Mouse (Mus musculus): ENCODE measurements at regions not wholly inside any gene's neighbourhood (a gene's known extent, or its start where the extent isn't known, plus 50 kb on each side); places are given as distances from the start of the nearest gene placed in this dataset.
A peak's percentile ranks its signal among the peaks of the same experiment; 100 is the strongest.

DNA sequence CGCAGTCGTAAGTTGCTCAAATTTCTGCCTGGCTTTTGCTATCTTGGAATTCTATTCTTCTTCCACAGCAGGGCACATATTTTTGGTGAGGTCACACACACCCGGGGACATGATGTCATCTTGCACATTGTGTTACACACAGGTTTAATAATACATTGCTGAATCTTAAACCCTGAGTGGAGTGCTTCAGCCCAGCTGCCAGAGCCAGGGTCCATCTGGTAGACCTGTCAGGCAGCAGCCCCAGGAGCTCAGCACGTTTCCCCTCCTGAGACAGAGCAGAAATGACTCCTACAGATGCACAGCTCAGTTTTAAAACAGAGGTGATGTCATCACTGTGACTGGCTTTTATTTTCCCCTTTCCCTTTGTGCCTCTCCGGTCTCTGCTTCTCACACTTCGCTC, 280.4 kb downstream of the Tgfb2 start:
- no peaks in the 10 kb centered on the region for H3K4me1 ChIP-seq (replicated peaks)
- no peak for ATAC-seq
- no peak overlapping the region for H3K4me2 ChIP-seq (replicated peaks)
- no peaks in the 10 kb centered on the region for H3K36me3 ChIP-seq
- H3K9ac ChIP-seq (replicated peaks), result no peak overlapping the region
- H3K27ac ChIP-seq, result no peak overlapping the region
- 83% methylated on average over 6 of the region's 6 CpGs for WGBS
- no peak overlapping the region for H3K4me3 ChIP-seq (replicated peaks)
- no peaks in the 10 kb centered on the region for H3K9me3 ChIP-seq
- H3K27me3 ChIP-seq, result no peaks in the 10 kb centered on the region

GRCm38 (mm10) chr1:186424084-186424483, 281.7 kb downstream of the Tgfb2 start:
- 86% methylated on average over 5 of the region's 5 CpGs for WGBS
- H3K4me3 ChIP-seq (replicated peaks), result no peak overlapping the region
- H3K4me2 ChIP-seq (replicated peaks), result no peak overlapping the region
- no peaks in the 10 kb centered on the region for H3K9me3 ChIP-seq
- no peak overlapping the region for H3K27ac ChIP-seq
- H3K9ac ChIP-seq (replicated peaks), result no peak overlapping the region
- no peaks in the 10 kb centered on the region for H3K36me3 ChIP-seq
- H3K4me1 ChIP-seq (replicated peaks), result no peaks in the 10 kb centered on the region
- ATAC-seq, result no peak
- H3K27me3 ChIP-seq, result no peaks in the 10 kb centered on the region

GRCm38 (mm10) chr1:186417101-186417500, 288.7 kb downstream of the Tgfb2 start:
- H3K9me3 ChIP-seq, result no peaks in the 10 kb centered on the region
- H3K4me2 ChIP-seq (replicated peaks), result no peak overlapping the region
- no peak overlapping the region for H3K4me3 ChIP-seq (replicated peaks)
- H3K9ac ChIP-seq (replicated peaks), result no peak overlapping the region
- H3K27ac ChIP-seq, result no peak overlapping the region
- no peak for ATAC-seq
- no peaks in the 10 kb centered on the region for H3K27me3 ChIP-seq
- WGBS, result 65% methylated on average over 1 of the region's 1 CpGs
- H3K36me3 ChIP-seq, result no peaks in the 10 kb centered on the region
- no peaks in the 10 kb centered on the region for H3K4me1 ChIP-seq (replicated peaks)

DNA sequence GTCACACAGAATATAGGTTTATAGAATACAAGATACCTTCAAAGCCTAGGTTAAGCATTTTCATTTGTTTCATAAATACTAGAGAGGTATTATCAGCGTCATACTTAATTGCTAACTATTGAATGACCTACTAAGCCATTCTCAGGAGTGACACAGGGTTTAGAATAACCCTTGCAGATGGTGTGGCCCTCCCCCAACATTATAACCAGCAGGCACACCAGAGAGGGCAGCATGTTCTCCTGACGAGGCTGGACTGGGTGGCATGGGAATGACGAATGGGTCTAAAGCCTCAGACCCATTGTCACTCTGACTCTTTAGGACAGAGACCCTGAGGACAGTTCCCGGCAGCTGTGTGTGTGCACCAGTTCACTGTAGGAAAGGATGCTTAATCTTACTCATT, 290.5 kb downstream of the Tgfb2 start:
- H3K4me2 ChIP-seq (replicated peaks), result no peak overlapping the region
- H3K4me1 ChIP-seq (replicated peaks), result peaks cover under 1% of the 10 kb centered on the region; the same call in 1 of the 2 replicates
- WGBS, result 87% methylated on average over 4 of the region's 4 CpGs
- no peak overlapping the region for H3K4me3 ChIP-seq (replicated peaks)
- no peaks in the 10 kb centered on the region for H3K9me3 ChIP-seq
- no peak for ATAC-seq
- no peak overlapping the region for H3K9ac ChIP-seq (replicated peaks)
- H3K27ac ChIP-seq, result no peak overlapping the region
- no peaks in the 10 kb centered on the region for H3K36me3 ChIP-seq
- peaks cover under 1% of the 10 kb centered on the region; the same call in 1 of the 2 replicates for H3K27me3 ChIP-seq

DNA sequence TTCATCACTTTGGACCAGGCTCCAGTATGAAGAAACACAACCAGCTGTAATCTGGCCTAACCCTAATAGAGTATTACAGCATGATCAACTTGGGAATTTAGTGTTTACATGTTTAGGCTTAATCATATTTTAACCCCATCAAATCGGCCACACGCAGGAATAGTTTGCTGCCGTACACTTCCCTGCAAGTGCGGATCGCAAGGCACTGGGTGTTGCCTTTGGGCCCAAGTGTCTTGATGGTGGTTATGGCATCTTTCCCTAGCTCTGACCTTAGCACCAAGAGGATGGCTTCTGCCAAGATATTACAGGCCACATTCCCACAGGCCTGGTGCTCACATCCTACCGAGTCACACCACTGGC, 291.9 kb downstream of the Tgfb2 start:
- Histone ChIP-seq H3K9ac (replicated peaks) (no peak overlapping the region), H3K27me3 (peaks cover 3% of the 10 kb centered on the region; the same call in 1 of the 2 replicates), H3K4me3 (replicated peaks) (no peak overlapping the region), H3K27ac (no peak overlapping the region), H3K9me3 (no peaks in the 10 kb centered on the region), H3K4me1 (replicated peaks) (peaks cover 15% of the 10 kb centered on the region), H3K4me2 (replicated peaks) (no peak overlapping the region), H3K36me3 (no peaks in the 10 kb centered on the region)
- 94% methylated on average over 6 of the region's 6 CpGs for WGBS
- no peak for ATAC-seq

- ATAC-seq, result no peak
- H3K4me3 ChIP-seq (replicated peaks), result no peak overlapping the region
- peaks cover 20% of the 10 kb centered on the region for H3K4me1 ChIP-seq (replicated peaks)
- WGBS, result 76% methylated on average over 21 of the region's 21 CpGs
- H3K36me3 ChIP-seq, result no peaks in the 10 kb centered on the region
- H3K27me3 ChIP-seq, result peaks cover 3% of the 10 kb centered on the region; the same call in 1 of the 2 replicates
- H3K9me3 ChIP-seq, result no peaks in the 10 kb centered on the region
- no peak overlapping the region for H3K27ac ChIP-seq
- no peak overlapping the region for H3K4me2 ChIP-seq (replicated peaks)
- no peak overlapping the region for H3K9ac ChIP-seq (replicated peaks)
Measured at GRCm38 (mm10) chr1:186413064-186413885, 292.5 kb downstream of the Tgfb2 start.

DNA sequence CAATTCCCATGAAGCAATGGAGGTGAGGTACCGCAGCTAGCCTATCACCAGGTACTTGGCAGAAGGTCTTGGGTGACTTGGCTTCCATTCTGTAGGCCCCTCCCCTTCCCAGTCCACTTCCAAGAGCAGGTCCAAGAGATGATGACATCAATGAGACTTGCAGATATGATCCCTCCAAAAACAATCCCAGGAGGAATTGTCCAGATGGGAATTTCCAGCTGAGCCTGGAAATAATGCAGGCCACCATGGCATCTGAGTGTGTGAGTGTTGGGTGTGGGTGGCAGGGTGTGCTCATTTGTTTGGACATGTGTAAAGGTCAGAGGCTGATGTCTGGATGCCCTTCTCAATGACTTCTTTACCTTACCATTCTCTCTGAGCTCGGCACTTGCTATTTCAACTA, 293.5 kb downstream of the Tgfb2 start:
- no peaks in the 10 kb centered on the region for H3K9me3 ChIP-seq
- H3K27me3 ChIP-seq, result peaks cover 3% of the 10 kb centered on the region; the same call in 1 of the 2 replicates
- H3K27ac ChIP-seq, result no peak overlapping the region
- no peak overlapping the region for H3K4me3 ChIP-seq (replicated peaks)
- H3K9ac ChIP-seq (replicated peaks), result no peak overlapping the region
- no peaks in the 10 kb centered on the region for H3K36me3 ChIP-seq
- no peak for ATAC-seq
- H3K4me2 ChIP-seq (replicated peaks), result no peak overlapping the region
- H3K4me1 ChIP-seq (replicated peaks), result peaks cover 20% of the 10 kb centered on the region
- WGBS, result 86% methylated on average over 2 of the region's 2 CpGs

GRCm38 (mm10) chr1:186408986-186409441, 291.9 kb upstream of the Lyplal1 start:
- Histone ChIP-seq H3K36me3 (no peaks in the 10 kb centered on the region), H3K4me3 (replicated peaks) (peak overlapping the region; percentile 0; the same call in 1 of the 2 replicates), H3K9ac (replicated peaks) (peak overlapping the region; percentile 46; the same call in 1 of the 2 replicates)

GRCm38 (mm10) chr1:186407656-186408055, 290.5 kb upstream of the Lyplal1 start:
- H3K4me3 ChIP-seq (replicated peaks), result no peak overlapping the region
- ATAC-seq, result no peak
- H3K4me1 ChIP-seq (replicated peaks), result peaks cover 20% of the 10 kb centered on the region
- peaks cover 3% of the 10 kb centered on the region; the same call in 1 of the 2 replicates for H3K27me3 ChIP-seq
- 80% methylated on average over 8 of the region's 8 CpGs for WGBS
- no peak overlapping the region for H3K4me2 ChIP-seq (replicated peaks)
- no peaks in the 10 kb centered on the region for H3K36me3 ChIP-seq
- H3K9me3 ChIP-seq, result no peaks in the 10 kb centered on the region
- H3K9ac ChIP-seq (replicated peaks), result no peak overlapping the region
- H3K27ac ChIP-seq, result no peak overlapping the region

More at GRCm38 (mm10) chr1:186408986-186409441, 291.9 kb upstream of the Lyplal1 start:
- H3K4me1 ChIP-seq (replicated peaks), result peaks cover 20% of the 10 kb centered on the region
- peak overlapping the region; percentile 47 for H3K4me2 ChIP-seq (replicated peaks)
- ATAC-seq, result no peak
- no peaks in the 10 kb centered on the region for H3K9me3 ChIP-seq
- H3K27me3 ChIP-seq, result peaks cover 3% of the 10 kb centered on the region; the same call in 1 of the 2 replicates
- H3K27ac ChIP-seq, result no peak overlapping the region
- 11% methylated on average over 10 of the region's 10 CpGs for WGBS

GRCm38 (mm10) chr1:186405693-186406092, 288.6 kb upstream of the Lyplal1 start:
- WGBS, result 87% methylated on average over 5 of the region's 5 CpGs
- no peaks in the 10 kb centered on the region for H3K36me3 ChIP-seq
- H3K9me3 ChIP-seq, result no peaks in the 10 kb centered on the region
- H3K27me3 ChIP-seq, result peaks cover 3% of the 10 kb centered on the region; the same call in 1 of the 2 replicates
- no peak overlapping the region for H3K4me2 ChIP-seq (replicated peaks)
- no peak overlapping the region for H3K4me3 ChIP-seq (replicated peaks)
- no peak overlapping the region for H3K27ac ChIP-seq
- ATAC-seq, result no peak
- H3K4me1 ChIP-seq (replicated peaks), result peaks cover 20% of the 10 kb centered on the region
- H3K9ac ChIP-seq (replicated peaks), result no peak overlapping the region

GRCm38 (mm10) chr1:186399762-186400161, 282.7 kb upstream of the Lyplal1 start:
- Histone ChIP-seq H3K9me3 (no peaks in the 10 kb centered on the region), H3K4me1 (replicated peaks) (0 out of 2 replicates have a peak, but pooled peaks cover 10% of the 10 kb centered on the region), H3K4me3 (replicated peaks) (no peak overlapping the region), H3K4me2 (replicated peaks) (no peak overlapping the region), H3K36me3 (no peaks in the 10 kb centered on the region), H3K27me3 (no peaks in the 10 kb centered on the region), H3K27ac (no peak overlapping the region), H3K9ac (replicated peaks) (no peak overlapping the region)
- no peak for ATAC-seq
- WGBS, result 33% methylated on average over 8 of the region's 8 CpGs

DNA sequence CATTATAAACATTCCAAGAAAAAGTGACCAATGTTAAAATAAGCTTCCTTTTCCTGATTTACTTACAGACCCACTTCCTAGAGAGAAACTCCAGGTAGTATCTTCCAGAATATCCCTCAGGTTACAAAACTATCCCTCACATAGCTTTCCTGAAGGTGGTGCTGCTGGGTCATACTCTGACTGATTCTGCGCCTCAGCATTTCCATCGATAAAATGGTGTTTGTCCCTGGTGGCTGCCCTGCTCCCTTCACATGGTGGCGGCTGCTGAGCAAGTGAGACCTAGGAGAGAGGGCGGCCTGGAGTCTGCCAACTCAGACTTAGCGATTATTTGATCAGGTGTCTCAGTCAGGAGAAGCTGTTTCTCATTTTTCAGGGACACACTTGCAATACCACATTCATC, 275.9 kb upstream of the Lyplal1 start:
- H3K4me2 ChIP-seq (replicated peaks), result no peak overlapping the region
- H3K4me1 ChIP-seq (replicated peaks), result no peaks in the 10 kb centered on the region
- no peak overlapping the region for H3K9ac ChIP-seq (replicated peaks)
- no peak overlapping the region for H3K4me3 ChIP-seq (replicated peaks)
- no peaks in the 10 kb centered on the region for H3K9me3 ChIP-seq
- H3K27ac ChIP-seq, result no peak overlapping the region
- ATAC-seq, result no peak
- no peaks in the 10 kb centered on the region for H3K27me3 ChIP-seq
- no peaks in the 10 kb centered on the region for H3K36me3 ChIP-seq
- 56% methylated on average over 5 of the region's 5 CpGs for WGBS

Measured in midbrain, embryonic 13.5 days (tissue).